Mouse (Mus musculus): ENCODE measurements around the gene Pip4k2a. TPM values are rescaled to one million over a fixed set of nuclear protein-coding genes. Genes with fewer than 3 reads are reported as not detected.

Pip4k2a gene
- polyA plus RNA-seq, 1 experiment: 7.1 TPM

GRCm38 (mm10) chr2:18962502-18962901 lies 35.4 kb downstream of the Pip4k2a start:
- 72% methylated on average over 3 of the region's 3 CpGs for WGBS
- no peak overlapping the region for H3K27ac ChIP-seq (ENCODE audit: insufficient read depth, low read depth, low read length)
- no peaks in the 10 kb centered on the region for H3K27me3 ChIP-seq (replicated peaks; ENCODE audit: control insufficient read depth, insufficient read depth, low read length)
- H3K36me3 ChIP-seq (ENCODE audit: control insufficient read depth, insufficient read depth, low read length): no peaks in the 10 kb centered on the region
- no peak overlapping the region for H3K4me3 ChIP-seq (ENCODE audit: insufficient read depth, low read depth, low read length)
- TF ChIP-seq CTCF (conservative IDR thresholded peaks at IDR 0.05; ENCODE audit: insufficient read depth, insufficient read length, low read depth, low read length) (no peak), POLR2A (IDR thresholded peaks at IDR 0.05; ENCODE audit: low read depth, low read length) (no peak)
- H3K4me1 ChIP-seq (ENCODE audit: control insufficient read depth, insufficient read depth, low read length): no peaks in the 10 kb centered on the region
- no peak for DNase-seq

GRCm38 (mm10) chr2:18960376-18960973 lies 37.5 kb downstream of the Pip4k2a start:
- Histone ChIP-seq H3K36me3 (ENCODE audit: control insufficient read depth, insufficient read depth, low read length) (no peaks in the 10 kb centered on the region), H3K4me3 (ENCODE audit: insufficient read depth, low read depth, low read length) (no peak overlapping the region), H3K27ac (ENCODE audit: insufficient read depth, low read depth, low read length) (no peak overlapping the region), H3K4me1 (ENCODE audit: control insufficient read depth, insufficient read depth, low read length) (no peaks in the 10 kb centered on the region), H3K27me3 (replicated peaks; ENCODE audit: control insufficient read depth, insufficient read depth, low read length) (no peaks in the 10 kb centered on the region)
- TF ChIP-seq CTCF (conservative IDR thresholded peaks at IDR 0.05; ENCODE audit: insufficient read depth, insufficient read length, low read depth, low read length): no peak
- no peak for TF ChIP-seq POLR2A (IDR thresholded peaks at IDR 0.05; ENCODE audit: low read depth, low read length)
- WGBS: 47% methylated on average over 7 of the region's 7 CpGs
- no peak for DNase-seq

- Histone ChIP-seq H3K27me3 (replicated peaks; ENCODE audit: control insufficient read depth, insufficient read depth, low read length) (no peaks in the 10 kb centered on the region), H3K4me1 (ENCODE audit: control insufficient read depth, insufficient read depth, low read length) (no peaks in the 10 kb centered on the region), H3K4me3 (ENCODE audit: insufficient read depth, low read depth, low read length) (no peak overlapping the region), H3K36me3 (ENCODE audit: control insufficient read depth, insufficient read depth, low read length) (no peaks in the 10 kb centered on the region), H3K27ac (ENCODE audit: insufficient read depth, low read depth, low read length) (no peak overlapping the region)
- no peak for DNase-seq
- TF ChIP-seq POLR2A (IDR thresholded peaks at IDR 0.05; ENCODE audit: low read depth, low read length) (no peak), CTCF (conservative IDR thresholded peaks at IDR 0.05; ENCODE audit: insufficient read depth, insufficient read length, low read depth, low read length) (no peak)
- 93% methylated on average over 5 of the region's 5 CpGs for WGBS
Observed at GRCm38 (mm10) chr2:18959558-18959957, 38.4 kb downstream of the Pip4k2a start.

GRCm38 (mm10) chr2:18959008-18959407 lies 38.9 kb downstream of the Pip4k2a start:
- 85% methylated on average over 6 of the region's 6 CpGs for WGBS
- no peak overlapping the region for H3K27ac ChIP-seq (ENCODE audit: insufficient read depth, low read depth, low read length)
- no peak for TF ChIP-seq CTCF (conservative IDR thresholded peaks at IDR 0.05; ENCODE audit: insufficient read depth, insufficient read length, low read depth, low read length)
- no peak for TF ChIP-seq POLR2A (IDR thresholded peaks at IDR 0.05; ENCODE audit: low read depth, low read length)
- no peak overlapping the region for H3K4me3 ChIP-seq (ENCODE audit: insufficient read depth, low read depth, low read length)
- no peak for DNase-seq
- H3K4me1 ChIP-seq (ENCODE audit: control insufficient read depth, insufficient read depth, low read length): 0 out of 2 replicates have a peak, but pooled peaks cover under 1% of the 10 kb centered on the region
- no peaks in the 10 kb centered on the region for H3K27me3 ChIP-seq (replicated peaks; ENCODE audit: control insufficient read depth, insufficient read depth, low read length)
- no peaks in the 10 kb centered on the region for H3K36me3 ChIP-seq (ENCODE audit: control insufficient read depth, insufficient read depth, low read length)

- Histone ChIP-seq H3K27ac (ENCODE audit: insufficient read depth, low read depth, low read length) (no peak overlapping the region), H3K27me3 (replicated peaks; ENCODE audit: control insufficient read depth, insufficient read depth, low read length) (no peaks in the 10 kb centered on the region), H3K36me3 (ENCODE audit: control insufficient read depth, insufficient read depth, low read length) (no peaks in the 10 kb centered on the region), H3K4me3 (ENCODE audit: insufficient read depth, low read depth, low read length) (no peak overlapping the region), H3K4me1 (ENCODE audit: control insufficient read depth, insufficient read depth, low read length) (0 out of 2 replicates have a peak, but pooled peaks cover 3% of the 10 kb centered on the region)
- TF ChIP-seq POLR2A (IDR thresholded peaks at IDR 0.05; ENCODE audit: low read depth, low read length) (no peak), CTCF (conservative IDR thresholded peaks at IDR 0.05; ENCODE audit: insufficient read depth, insufficient read length, low read depth, low read length) (no peak)
- DNase-seq: no peak
- 89% methylated on average over 5 of the region's 5 CpGs for WGBS
Observed at GRCm38 (mm10) chr2:18958501-18958900, 39.4 kb downstream of the Pip4k2a start.

- no peak for DNase-seq
- 69% methylated on average over 9 of the region's 9 CpGs for WGBS
- no peak overlapping the region for H3K4me3 ChIP-seq (ENCODE audit: insufficient read depth, low read depth, low read length)
- TF ChIP-seq POLR2A (IDR thresholded peaks at IDR 0.05; ENCODE audit: low read depth, low read length) (no peak), CTCF (conservative IDR thresholded peaks at IDR 0.05; ENCODE audit: insufficient read depth, insufficient read length, low read depth, low read length) (no peak)
- H3K27me3 ChIP-seq (replicated peaks; ENCODE audit: control insufficient read depth, insufficient read depth, low read length): no peaks in the 10 kb centered on the region
- no peaks in the 10 kb centered on the region for H3K36me3 ChIP-seq (ENCODE audit: control insufficient read depth, insufficient read depth, low read length)
- peaks cover 7% of the 10 kb centered on the region; the same call in 1 of the 2 replicates for H3K4me1 ChIP-seq (ENCODE audit: control insufficient read depth, insufficient read depth, low read length)
- no peak overlapping the region for H3K27ac ChIP-seq (ENCODE audit: insufficient read depth, low read depth, low read length)
Observed at GRCm38 (mm10) chr2:18958044-18958443, 39.9 kb downstream of the Pip4k2a start.

- DNase-seq: no peak
- Histone ChIP-seq H3K4me1 (ENCODE audit: control insufficient read depth, insufficient read depth, low read length) (peaks cover 8% of the 10 kb centered on the region; the same call in 1 of the 2 replicates), H3K27me3 (replicated peaks; ENCODE audit: control insufficient read depth, insufficient read depth, low read length) (no peaks in the 10 kb centered on the region), H3K36me3 (ENCODE audit: control insufficient read depth, insufficient read depth, low read length) (no peaks in the 10 kb centered on the region), H3K4me3 (ENCODE audit: insufficient read depth, low read depth, low read length) (no peak overlapping the region), H3K27ac (ENCODE audit: insufficient read depth, low read depth, low read length) (no peak overlapping the region)
- TF ChIP-seq POLR2A (IDR thresholded peaks at IDR 0.05; ENCODE audit: low read depth, low read length) (no peak), CTCF (conservative IDR thresholded peaks at IDR 0.05; ENCODE audit: insufficient read depth, insufficient read length, low read depth, low read length) (no peak)
- WGBS: 89% methylated on average over 7 of the region's 7 CpGs
Observed at GRCm38 (mm10) chr2:18957459-18957858, 40.5 kb downstream of the Pip4k2a start.
